Mouse (Mus musculus) cerebellum, adult 2 months (tissue): ENCODE measurements around the gene Gnb1l.

Experiments
- CTCF ChIP-seq: fragments of 200-500 bp; IDR thresholded peaks from 2 replicates; pipeline ENCODE4 v1.5.1; 2011; ENCODE audit warnings: low read depth, mild to moderate bottlenecking, control low read depth, low read length, moderate library complexity, borderline replicate concordance; ENCODE audit not compliant: insufficient read depth
- POLR2A ChIP-seq: fragments of 200-500 bp; IDR thresholded peaks from 2 replicates; pipeline ENCODE4 v1.6.1; 2011; ENCODE audit warnings: low read length, control low read depth, borderline replicate concordance; ENCODE audit not compliant: insufficient read depth

DNA sequence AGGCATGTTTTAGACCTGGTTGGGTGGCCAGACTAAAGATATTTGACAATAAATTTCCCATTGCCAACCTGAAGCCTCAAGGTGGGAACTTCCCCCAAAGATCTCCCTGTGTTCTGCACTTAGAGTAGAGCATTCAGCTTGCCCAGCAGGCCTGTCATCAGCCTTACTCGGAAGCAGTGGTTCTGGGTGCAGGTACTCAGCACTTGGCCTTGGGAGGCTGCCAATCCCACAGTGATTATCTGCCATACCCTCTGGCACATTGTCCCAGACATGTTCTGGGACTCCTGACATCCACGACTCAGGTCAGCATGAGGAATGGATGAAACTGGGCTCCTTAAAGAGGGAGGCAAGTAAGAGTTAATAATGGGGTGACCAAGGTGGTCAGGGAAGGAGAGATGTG is 66.0 kb downstream of the Gnb1l start:
- TF ChIP-seq CTCF (no peak), POLR2A (no peak)
